Mouse (Mus musculus): ENCODE data around the gene Cdc42ep5. TPM values are rescaled to one million over a fixed set of nuclear protein-coding genes. Genes with fewer than 3 reads are reported as not detected.

Cdc42ep5 gene
- polyA plus RNA-seq, 1 experiment from 2014 or later, result 17.7 TPM

DNA sequence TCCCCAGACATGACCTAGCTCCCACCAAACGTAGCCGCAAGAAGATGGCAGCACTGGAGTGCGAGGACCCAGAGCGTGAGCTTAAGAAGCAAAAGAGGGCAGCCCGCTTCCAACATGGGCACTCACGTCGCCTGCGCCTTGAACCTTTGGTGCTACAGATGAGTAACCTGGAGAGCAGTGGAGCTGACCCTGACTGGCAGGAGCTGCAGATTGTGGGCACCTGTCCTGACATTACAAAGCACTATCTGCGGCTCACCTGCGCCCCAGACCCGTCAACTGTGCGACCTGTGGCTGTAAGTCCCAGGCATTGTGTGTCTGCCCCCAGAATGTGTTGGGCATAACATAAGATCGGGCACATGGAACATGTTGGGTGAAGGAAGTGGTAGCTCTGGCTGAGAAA, 20.6 kb downstream of the Cdc42ep5 start:
- Histone ChIP-seq H3K4me1 (peaks cover 10% of the 10 kb centered on the region), H3K4me3 (no peak overlapping the region), H3K9ac (replicated peaks) (no peak overlapping the region), H3K9me3 (no peaks in the 10 kb centered on the region), H3K27me3 (no peaks in the 10 kb centered on the region), H3K27ac (replicated peaks) (no peak overlapping the region), H3K4me2 (replicated peaks) (no peak overlapping the region), H3K36me3 (peaks cover 92% of the 10 kb centered on the region)
- ATAC-seq (ENCODE audit: low FRiP score, low read depth), result no peak
- WGBS, result 98% methylated on average over 13 of the region's 13 CpGs

DNA sequence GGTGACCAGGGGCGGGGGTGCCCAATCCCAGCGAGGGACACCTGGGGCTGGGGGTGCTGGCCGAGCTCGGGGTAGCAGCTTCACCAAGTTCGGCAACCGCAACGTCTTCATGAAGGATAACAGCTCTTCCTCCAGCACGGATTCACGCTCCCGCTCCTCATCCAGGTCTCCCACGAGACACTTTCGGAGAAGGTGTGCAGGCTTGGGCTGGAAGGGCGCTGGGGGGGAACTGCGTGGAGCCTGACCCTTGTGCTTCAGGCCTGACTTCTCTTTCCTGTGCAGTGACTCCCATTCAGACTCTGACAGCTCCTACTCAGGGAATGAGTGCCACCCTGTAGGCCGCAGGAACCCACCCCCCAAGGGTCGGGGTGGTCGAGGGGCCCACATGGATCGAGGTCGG, 21.2 kb downstream of the Cdc42ep5 start:
- no peaks in the 10 kb centered on the region for H3K27me3 ChIP-seq
- H3K36me3 ChIP-seq, result peaks cover 97% of the 10 kb centered on the region
- 95% methylated on average over 19 of the region's 19 CpGs for WGBS
- peaks cover 8% of the 10 kb centered on the region for H3K4me1 ChIP-seq
- H3K9me3 ChIP-seq, result no peaks in the 10 kb centered on the region
- no peak overlapping the region for H3K4me2 ChIP-seq (replicated peaks)
- ATAC-seq (ENCODE audit: low FRiP score, low read depth), result no peak
- H3K27ac ChIP-seq (replicated peaks), result no peak overlapping the region
- H3K4me3 ChIP-seq, result no peak overlapping the region
- no peak overlapping the region for H3K9ac ChIP-seq (replicated peaks)

DNA sequence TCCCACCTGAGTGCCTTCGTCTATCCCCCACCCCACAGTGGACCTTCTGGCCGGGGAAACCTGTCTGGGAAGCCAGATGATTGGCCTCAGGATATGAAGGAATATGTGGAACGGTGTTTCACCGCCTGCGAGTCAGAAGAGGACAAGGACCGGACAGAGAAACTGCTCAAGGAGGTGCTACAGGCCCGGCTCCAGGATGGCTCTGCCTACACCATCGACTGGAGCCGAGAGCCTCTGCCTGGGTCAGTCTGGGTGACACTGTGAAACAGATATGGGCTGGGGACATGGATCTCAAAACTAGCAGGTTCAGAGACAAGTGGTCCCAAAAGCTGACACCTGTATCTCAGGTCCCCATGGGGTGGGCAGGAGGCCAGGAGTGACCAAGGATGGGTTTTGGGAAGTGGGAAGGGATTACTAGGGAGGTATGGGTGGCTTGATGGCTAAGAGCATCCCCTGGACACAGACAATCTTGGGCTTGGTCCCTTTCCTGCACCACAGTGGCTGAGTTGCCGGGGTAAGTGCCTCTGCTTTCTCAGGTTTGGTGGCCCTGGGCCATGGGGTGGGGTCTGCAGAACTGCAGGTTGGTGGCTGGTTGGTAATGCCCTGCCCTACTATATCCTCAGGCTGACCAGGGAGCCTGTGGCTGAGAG, 21.7 kb downstream of the Cdc42ep5 start:
- Histone ChIP-seq H3K9me3 (no peaks in the 10 kb centered on the region), H3K4me3 (no peak overlapping the region), H3K4me1 (peaks cover 9% of the 10 kb centered on the region), H3K4me2 (replicated peaks) (no peak overlapping the region), H3K36me3 (peaks cover 95% of the 10 kb centered on the region), H3K27me3 (no peaks in the 10 kb centered on the region), H3K9ac (replicated peaks) (no peak overlapping the region), H3K27ac (replicated peaks) (no peak overlapping the region)
- no peak for ATAC-seq (ENCODE audit: low FRiP score, low read depth)
- WGBS, result 96% methylated on average over 10 of the region's 10 CpGs

DNA sequence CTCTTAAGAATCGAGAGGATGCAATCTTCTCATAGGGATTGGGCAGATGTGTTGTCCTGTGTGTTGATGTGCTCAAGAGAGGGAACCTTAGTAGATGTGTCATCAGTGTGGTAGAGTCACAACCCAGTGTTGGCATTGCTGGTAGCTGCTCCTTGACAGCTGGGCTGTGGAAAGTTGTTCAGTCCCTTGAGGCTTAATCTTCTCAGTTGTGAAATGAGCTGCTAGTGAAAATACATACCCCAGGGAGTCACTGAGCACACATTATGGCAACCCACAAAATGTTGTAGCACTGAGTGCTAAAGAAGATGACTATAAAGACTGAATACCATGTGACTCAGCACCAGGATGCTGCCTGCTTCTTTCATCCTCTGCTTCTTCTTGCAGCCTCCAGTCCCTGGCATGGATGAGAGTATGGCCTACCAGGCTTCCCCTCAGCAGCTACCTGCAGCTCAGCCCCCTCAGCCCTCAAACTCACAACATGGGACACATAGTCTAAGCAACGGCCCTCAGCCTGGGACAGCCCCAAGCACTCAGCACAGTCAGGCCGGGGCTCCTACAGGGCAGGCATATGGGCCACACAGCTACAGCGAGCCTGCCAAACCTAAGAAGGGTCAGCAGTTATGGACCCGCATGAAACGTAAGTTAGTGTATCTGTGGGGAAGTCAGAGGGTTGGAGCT, 22.9 kb downstream of the Cdc42ep5 start:
- ATAC-seq (ENCODE audit: low FRiP score, low read depth), result no peak
- H3K27me3 ChIP-seq, result no peaks in the 10 kb centered on the region
- no peak overlapping the region for H3K4me3 ChIP-seq
- H3K9ac ChIP-seq (replicated peaks), result no peak overlapping the region
- H3K27ac ChIP-seq (replicated peaks), result no peak overlapping the region
- no peaks in the 10 kb centered on the region for H3K9me3 ChIP-seq
- peaks cover 84% of the 10 kb centered on the region for H3K36me3 ChIP-seq
- H3K4me1 ChIP-seq, result peaks cover 13% of the 10 kb centered on the region
- H3K4me2 ChIP-seq (replicated peaks), result no peak overlapping the region
- 89% methylated on average over 6 of the region's 6 CpGs for WGBS

DNA sequence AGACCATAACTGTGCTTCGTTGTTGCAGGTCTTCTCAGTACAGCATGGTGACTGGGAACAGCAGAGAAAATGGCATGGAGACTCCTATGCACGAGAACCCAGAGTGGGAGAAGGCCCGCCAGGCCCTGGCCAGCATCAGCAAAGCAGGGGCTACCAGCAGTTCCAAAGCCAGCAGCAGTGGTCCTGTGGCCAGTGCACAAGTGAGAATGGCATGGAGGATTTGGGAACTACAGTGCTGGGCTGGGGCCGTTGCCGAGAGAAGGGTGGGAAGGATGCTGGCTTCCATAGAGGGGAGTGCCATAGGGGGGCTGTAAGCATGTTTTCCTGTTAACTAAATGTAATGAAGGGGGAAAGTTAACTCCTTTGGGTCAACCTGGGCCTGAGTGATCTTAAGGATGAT, 25.3 kb downstream of the Cdc42ep5 start:
- no peak for ATAC-seq (ENCODE audit: low FRiP score, low read depth)
- Histone ChIP-seq H3K36me3 (peaks cover 60% of the 10 kb centered on the region), H3K4me1 (peaks cover 13% of the 10 kb centered on the region), H3K27me3 (no peaks in the 10 kb centered on the region), H3K9ac (replicated peaks) (0 out of 2 replicates have a peak overlapping the region, but pooled peaks have one; percentile 11), H3K4me2 (replicated peaks) (no peak overlapping the region), H3K4me3 (no peak overlapping the region), H3K27ac (replicated peaks) (no peak overlapping the region), H3K9me3 (no peaks in the 10 kb centered on the region)
- 91% methylated on average over 5 of the region's 5 CpGs for WGBS

DNA sequence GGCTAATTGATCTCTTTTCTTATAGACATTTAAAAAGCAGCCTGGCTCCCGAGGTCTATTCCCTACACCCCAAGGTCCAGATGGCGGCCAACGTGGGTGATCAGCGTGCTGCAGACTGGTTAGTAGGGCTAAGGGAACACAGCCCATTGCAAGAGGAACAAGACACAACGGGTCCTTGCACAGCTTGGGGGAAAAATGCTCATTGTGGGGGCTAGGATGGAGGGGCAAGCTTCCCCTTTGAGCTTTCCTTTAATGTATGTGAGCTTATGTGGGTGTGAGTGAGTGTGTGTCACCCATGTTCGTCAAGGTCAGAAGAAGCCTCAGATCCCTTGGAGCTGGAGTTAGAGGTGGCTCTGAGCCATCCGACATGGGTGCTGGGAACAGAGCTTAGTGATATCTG, 26.0 kb downstream of the Cdc42ep5 start:
- Histone ChIP-seq H3K4me2 (replicated peaks) (no peak overlapping the region), H3K27ac (replicated peaks) (no peak overlapping the region), H3K4me1 (peaks cover 13% of the 10 kb centered on the region), H3K36me3 (peaks cover 56% of the 10 kb centered on the region), H3K9me3 (no peaks in the 10 kb centered on the region), H3K27me3 (no peaks in the 10 kb centered on the region), H3K9ac (replicated peaks) (no peak overlapping the region; the same call in 1 of the 2 replicates), H3K4me3 (no peak overlapping the region)
- WGBS, result 95% methylated on average over 7 of the region's 7 CpGs
- ATAC-seq (ENCODE audit: low FRiP score, low read depth), result no peak

DNA sequence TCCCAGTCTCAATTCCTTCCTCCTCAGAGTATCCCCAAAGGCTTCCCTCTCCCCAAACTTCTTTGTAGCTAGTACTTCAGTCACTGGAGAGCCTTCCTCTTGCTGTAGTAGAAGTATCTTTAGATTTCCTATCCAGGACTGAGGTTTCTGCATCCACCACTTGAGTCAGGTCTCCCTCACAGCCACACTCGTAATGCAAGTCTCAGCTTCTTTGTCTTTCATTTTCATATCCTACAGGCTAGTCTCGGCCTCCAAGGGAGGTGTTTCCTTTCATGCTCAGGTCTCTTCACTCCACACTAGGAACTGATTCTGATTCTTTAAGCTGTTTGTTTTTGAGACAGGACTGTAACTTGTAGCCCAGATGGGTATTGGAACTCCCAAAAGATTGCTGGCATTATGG, 26.5 kb downstream of the Cdc42ep5 start:
- H3K9ac ChIP-seq (replicated peaks), result peak overlapping the region; percentile 70
- no peaks in the 10 kb centered on the region for H3K27me3 ChIP-seq
- H3K4me3 ChIP-seq, result peak overlapping the region; percentile 69
- H3K36me3 ChIP-seq, result peaks cover 56% of the 10 kb centered on the region
- ATAC-seq (ENCODE audit: low FRiP score, low read depth), result no peak
- H3K4me2 ChIP-seq (replicated peaks), result peak overlapping the region; percentile 82
- 92% methylated on average over 2 of the region's 2 CpGs for whole genome bisulfite sequencing
- no peak overlapping the region for H3K27ac ChIP-seq (replicated peaks)
- H3K9me3 ChIP-seq, result no peaks in the 10 kb centered on the region
- peaks cover 13% of the 10 kb centered on the region for H3K4me1 ChIP-seq

DNA sequence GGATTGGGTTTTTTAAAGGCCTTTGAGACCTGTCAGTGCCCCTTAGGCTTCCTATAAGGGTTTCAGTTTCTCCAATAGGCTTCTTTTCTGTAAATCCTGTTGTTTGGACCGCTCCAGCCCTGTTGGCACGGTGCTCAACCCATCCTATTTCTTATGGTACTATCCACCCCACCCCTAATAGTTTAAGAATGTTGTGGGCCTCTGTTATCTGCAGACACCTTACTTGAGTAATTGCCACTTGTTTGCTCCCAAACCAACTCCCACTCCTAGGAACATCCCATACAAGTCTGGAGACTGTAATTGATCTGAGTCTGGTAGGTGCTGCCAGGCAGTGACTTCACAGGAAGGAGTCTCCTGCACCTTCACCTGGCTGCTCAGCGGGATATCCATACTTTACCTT, 26.9 kb downstream of the Cdc42ep5 start:
- Histone ChIP-seq H3K9me3 (no peaks in the 10 kb centered on the region), H3K4me2 (replicated peaks) (peak overlapping the region; percentile 82), H3K27ac (replicated peaks) (peak overlapping the region; percentile 91), H3K4me3 (peak overlapping the region; percentile 69), H3K9ac (replicated peaks) (peak overlapping the region; percentile 70), H3K36me3 (peaks cover 56% of the 10 kb centered on the region), H3K27me3 (no peaks in the 10 kb centered on the region), H3K4me1 (peaks cover 13% of the 10 kb centered on the region)
- 55% methylated on average over 3 of the region's 3 CpGs for WGBS
- ATAC-seq (ENCODE audit: low FRiP score, low read depth), result no peak

DNA sequence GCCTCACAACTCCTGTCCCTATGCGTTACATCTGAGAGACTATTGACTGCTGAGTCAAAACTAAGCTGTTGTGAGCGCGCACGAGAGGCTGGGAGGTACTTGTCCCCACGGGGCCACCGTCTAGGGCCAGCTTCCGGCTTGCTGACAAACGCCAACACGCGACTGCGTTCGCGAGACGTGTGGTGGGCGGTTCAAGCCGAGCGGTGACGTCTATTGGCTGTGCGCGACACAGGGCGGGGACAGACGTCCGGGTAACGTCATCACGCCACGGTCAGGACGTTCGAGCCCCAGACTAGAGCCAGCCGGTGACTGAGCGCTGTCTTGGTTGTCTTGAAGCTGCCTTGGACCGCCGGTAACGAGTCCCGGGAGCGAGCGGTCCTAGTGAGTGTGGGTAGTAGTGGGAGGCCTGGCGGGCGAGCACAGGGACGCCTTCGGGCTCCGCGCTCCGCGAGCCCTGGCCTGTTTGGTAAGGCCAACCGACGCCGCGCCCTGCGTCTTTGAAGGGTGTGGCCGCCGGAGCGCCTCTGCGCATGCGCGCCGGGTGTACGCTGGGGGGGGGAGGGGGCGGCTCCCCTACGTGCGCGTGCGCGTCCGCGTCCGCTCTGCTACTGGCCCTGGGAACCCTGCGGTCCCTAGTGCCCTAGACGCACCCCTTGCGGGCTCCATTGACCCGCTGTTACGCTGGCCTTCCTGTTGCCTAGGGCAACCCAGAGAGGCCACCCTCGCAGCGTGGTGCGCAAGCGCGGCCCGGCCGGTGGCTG, 27.7 kb downstream of the Cdc42ep5 start, which contains the start of gene Leng8:
Gene Leng8, plus strand, starts transcription at position 269 of the 761 bp plus-strand sequence.
- peak within 1 kb of the TSS; percentile 69 for H3K4me3 ChIP-seq
- peaks cover 13% of the 10 kb centered on the region for H3K4me1 ChIP-seq
- H3K27ac ChIP-seq (replicated peaks), result peak within 1 kb of the TSS; percentile 91
- H3K4me2 ChIP-seq (replicated peaks), result peak within 1 kb of the TSS; percentile 82
- H3K9ac ChIP-seq (replicated peaks), result peak within 1 kb of the TSS; percentile 70
- under 1% methylated on average over 76 of the region's 78 CpGs for WGBS
- H3K36me3 ChIP-seq, result peaks cover 51% of the 10 kb centered on the region
- ATAC-seq (ENCODE audit: low FRiP score, low read depth), result peak; percentile 99
- no peaks in the 10 kb centered on the region for H3K27me3 ChIP-seq
- H3K9me3 ChIP-seq, result no peaks in the 10 kb centered on the region

DNA sequence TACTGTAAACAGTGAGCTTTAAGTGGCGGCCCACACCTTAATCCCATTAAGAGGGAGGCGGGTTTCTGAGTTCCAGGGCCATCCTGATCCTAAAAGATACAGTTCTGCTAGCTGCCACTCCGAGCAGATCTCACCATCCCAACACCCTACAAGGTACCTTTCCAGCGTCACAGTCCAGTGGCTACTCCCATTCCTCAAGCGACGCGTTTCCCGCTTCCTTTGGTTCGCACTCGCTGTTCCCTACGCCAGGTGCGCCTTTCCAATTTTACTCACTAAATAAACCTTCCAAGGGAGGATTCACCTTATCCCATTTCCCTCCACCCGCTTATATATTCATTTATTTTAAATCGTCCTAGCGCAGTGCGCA, 28.3 kb downstream of the Cdc42ep5 start:
- peaks cover 16% of the 10 kb centered on the region for H3K4me1 ChIP-seq
- H3K27ac ChIP-seq (replicated peaks), result peak overlapping the region; percentile 91
- H3K4me3 ChIP-seq, result peak overlapping the region; percentile 69
- H3K9ac ChIP-seq (replicated peaks), result peak overlapping the region; percentile 64
- under 1% methylated on average over 16 of the region's 16 CpGs for WGBS
- peak; percentile 13; the same call in 1 of the 2 replicates for ATAC-seq (ENCODE audit: low FRiP score, low read depth)
- H3K27me3 ChIP-seq, result no peaks in the 10 kb centered on the region
- H3K4me2 ChIP-seq (replicated peaks), result peak overlapping the region; percentile 82
- peaks cover 49% of the 10 kb centered on the region for H3K36me3 ChIP-seq
- H3K9me3 ChIP-seq, result no peaks in the 10 kb centered on the region

DNA sequence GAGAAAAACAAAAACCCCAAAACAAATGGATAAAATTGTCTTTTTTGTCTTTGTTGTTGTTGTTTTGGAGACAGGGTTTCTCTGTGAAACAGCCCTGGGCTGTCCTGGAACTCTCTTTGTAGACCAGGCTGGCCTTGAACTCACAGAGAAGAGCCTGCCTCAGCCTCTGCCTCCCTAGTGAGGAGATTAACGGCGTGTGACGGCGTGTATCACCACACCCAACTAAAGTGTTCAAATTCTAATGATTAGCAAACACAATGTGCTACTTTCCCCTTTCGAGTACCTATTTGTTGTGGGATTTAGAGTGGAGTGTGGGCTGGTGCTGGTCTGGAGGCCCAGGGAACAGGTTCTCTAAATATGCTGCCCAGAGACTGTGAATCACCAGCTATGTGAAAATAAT, 29.7 kb downstream of the Cdc42ep5 start:
- no peaks in the 10 kb centered on the region for H3K27me3 ChIP-seq
- H3K9me3 ChIP-seq, result no peaks in the 10 kb centered on the region
- ATAC-seq (ENCODE audit: low FRiP score, low read depth), result no peak
- H3K4me1 ChIP-seq, result peaks cover 26% of the 10 kb centered on the region
- no peak overlapping the region for H3K4me3 ChIP-seq
- no peak overlapping the region for H3K4me2 ChIP-seq (replicated peaks)
- no peak overlapping the region for H3K27ac ChIP-seq (replicated peaks)
- WGBS, result 79% methylated on average over 5 of the region's 5 CpGs
- H3K36me3 ChIP-seq, result peaks cover 35% of the 10 kb centered on the region
- no peak overlapping the region for H3K9ac ChIP-seq (replicated peaks)

DNA sequence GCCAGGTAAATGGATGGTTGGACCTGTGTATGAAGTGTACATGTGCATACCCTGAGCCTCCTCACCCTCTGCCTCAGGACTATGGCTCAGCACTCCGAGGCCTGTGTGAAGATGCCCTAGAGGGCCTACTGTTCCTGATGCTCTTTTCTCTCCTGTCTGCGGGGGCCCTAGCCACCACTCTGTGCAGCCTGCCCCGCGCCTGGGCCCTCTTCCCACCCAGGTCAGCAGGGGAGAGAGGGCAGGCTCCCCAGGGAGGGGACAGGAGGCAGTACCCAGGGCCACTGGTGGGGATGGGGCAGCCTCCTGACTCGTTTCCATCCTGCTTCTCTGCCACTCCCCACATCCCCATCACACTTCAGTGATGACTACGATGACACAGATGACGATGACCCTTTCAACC, 31.7 kb downstream of the Cdc42ep5 start:
- H3K4me1 ChIP-seq, result peaks cover 18% of the 10 kb centered on the region
- no peak for ATAC-seq (ENCODE audit: low FRiP score, low read depth)
- H3K27ac ChIP-seq (replicated peaks), result no peak overlapping the region
- WGBS, result 74% methylated on average over 7 of the region's 7 CpGs
- H3K4me3 ChIP-seq, result no peak overlapping the region
- peaks cover 21% of the 10 kb centered on the region for H3K36me3 ChIP-seq
- H3K4me2 ChIP-seq (replicated peaks), result no peak overlapping the region
- peak overlapping the region; percentile 8; the same call in 1 of the 2 replicates for H3K9ac ChIP-seq (replicated peaks)
- no peaks in the 10 kb centered on the region for H3K27me3 ChIP-seq
- no peaks in the 10 kb centered on the region for H3K9me3 ChIP-seq
